Mouse (Mus musculus): ENCODE measurements at regions not wholly inside any gene's neighbourhood (a gene's known extent, or its start where the extent isn't known, plus 50 kb on each side); places are given as distances from the start of the nearest gene placed in this dataset.

DNA sequence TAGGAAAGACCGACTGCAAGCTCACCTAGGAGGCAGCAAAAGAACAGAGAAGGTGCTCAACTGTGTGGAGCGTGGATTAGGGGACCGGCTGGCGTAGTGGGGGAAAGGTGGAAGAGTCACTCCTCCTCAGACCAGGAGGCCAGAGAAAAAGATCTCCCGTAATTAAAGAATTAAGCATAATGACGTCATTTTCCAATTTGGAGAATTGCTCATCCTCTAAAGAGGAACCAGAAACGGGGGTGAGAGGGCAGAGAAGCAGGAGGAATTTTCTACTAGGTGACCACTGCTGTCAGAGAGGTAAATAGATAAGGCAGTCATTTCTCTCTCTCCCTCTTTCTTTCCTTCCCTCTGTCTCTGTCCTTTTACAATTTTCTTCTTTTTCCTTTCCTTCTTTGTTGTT, 71.2 kb upstream of the Caprin1 start:
- Histone ChIP-seq H3K4me1 (replicated peaks; ENCODE audit: control insufficient read depth, insufficient read depth, low read length) (no peaks in the 10 kb centered on the region), H3K27me3 (ENCODE audit: control insufficient read depth, insufficient read depth, low read depth, low read length) (no peaks in the 10 kb centered on the region), H3K4me2 (ENCODE audit: low read depth, low read length) (no peak overlapping the region), H3K36me3 (ENCODE audit: control insufficient read depth, insufficient read depth, low read length) (no peaks in the 10 kb centered on the region), H3K9me3 (ENCODE audit: control insufficient read depth, low read length) (no peaks in the 10 kb centered on the region), H3K27ac (ENCODE audit: low read length) (no peak overlapping the region), H3K4me3 (ENCODE audit: low read length) (no peak overlapping the region), H3K9ac (ENCODE audit: low read length) (no peak overlapping the region)
- WGBS, result 59% methylated on average over 7 of the region's 7 CpGs
- no peak for ATAC-seq (ENCODE audit: low read depth)

DNA sequence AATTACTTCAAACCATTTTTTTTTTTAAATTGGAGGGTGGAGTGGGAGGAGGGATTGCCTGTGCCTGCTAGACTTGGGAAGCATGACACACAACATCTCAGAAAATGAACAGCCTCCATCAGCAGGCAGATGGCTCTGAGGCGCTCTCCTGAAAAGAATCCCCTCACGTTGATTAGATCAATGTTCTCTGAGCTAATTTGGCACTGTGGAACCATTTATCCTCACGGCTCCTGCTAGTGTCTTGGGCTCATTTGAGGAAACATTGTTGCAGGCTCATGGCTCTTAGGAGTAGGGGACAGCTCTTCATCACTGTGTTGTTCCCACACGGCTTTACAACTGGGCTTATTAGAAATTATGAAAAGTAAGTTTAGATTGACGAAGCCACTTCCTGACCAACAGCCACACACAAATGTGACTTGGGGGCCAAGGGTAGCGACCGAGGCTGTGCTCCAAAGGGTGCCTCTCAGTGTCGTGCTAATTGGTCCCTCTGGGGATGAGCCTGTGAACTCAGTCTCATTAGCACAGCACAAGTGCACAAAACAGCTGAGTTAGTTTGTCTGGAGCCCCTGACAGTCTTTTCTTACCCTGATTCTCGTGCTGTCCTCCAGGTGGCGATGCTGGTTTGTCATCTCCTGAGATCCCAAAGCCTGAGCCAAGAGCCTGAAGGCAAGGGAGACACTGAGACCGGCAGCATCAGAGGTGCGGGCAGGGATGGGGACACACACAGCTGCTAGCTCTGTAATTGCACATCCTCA, 74.2 kb upstream of the Caprin1 start:
- peak; percentile 41 for ATAC-seq (ENCODE audit: low read depth)
- Histone ChIP-seq H3K4me1 (replicated peaks; ENCODE audit: control insufficient read depth, insufficient read depth, low read length) (no peaks in the 10 kb centered on the region), H3K9ac (ENCODE audit: low read length) (no peak overlapping the region), H3K27me3 (ENCODE audit: control insufficient read depth, insufficient read depth, low read depth, low read length) (no peaks in the 10 kb centered on the region), H3K4me3 (ENCODE audit: low read length) (no peak overlapping the region), H3K4me2 (ENCODE audit: low read depth, low read length) (no peak overlapping the region), H3K36me3 (ENCODE audit: control insufficient read depth, insufficient read depth, low read length) (no peaks in the 10 kb centered on the region), H3K9me3 (ENCODE audit: control insufficient read depth, low read length) (no peaks in the 10 kb centered on the region), H3K27ac (ENCODE audit: low read length) (no peak overlapping the region)
- 30% methylated on average over 12 of the region's 12 CpGs for WGBS

DNA sequence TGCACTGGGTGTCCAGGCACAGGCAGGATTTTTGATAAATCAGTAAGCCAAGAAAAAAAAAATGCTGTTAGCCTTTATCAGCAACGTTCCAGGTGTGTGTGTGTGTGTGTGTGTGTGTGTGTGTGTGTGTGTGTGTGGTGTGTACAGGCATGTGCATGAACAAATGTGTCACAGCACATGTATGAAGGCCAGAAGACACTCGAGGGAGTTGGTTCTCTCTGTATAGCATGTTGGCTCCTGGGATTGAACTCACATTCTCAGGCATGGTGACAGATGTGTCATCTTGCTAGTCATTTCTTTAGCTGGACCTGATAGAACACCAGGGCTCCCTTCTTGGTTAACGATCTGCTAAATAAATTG, 74.8 kb upstream of the Caprin1 start:
- no peak overlapping the region for H3K4me2 ChIP-seq (ENCODE audit: low read depth, low read length)
- no peak overlapping the region for H3K27ac ChIP-seq (ENCODE audit: low read length)
- no peaks in the 10 kb centered on the region for H3K4me1 ChIP-seq (replicated peaks; ENCODE audit: control insufficient read depth, insufficient read depth, low read length)
- no peak overlapping the region for H3K4me3 ChIP-seq (ENCODE audit: low read length)
- H3K27me3 ChIP-seq (ENCODE audit: control insufficient read depth, insufficient read depth, low read depth, low read length), result no peaks in the 10 kb centered on the region
- H3K9me3 ChIP-seq (ENCODE audit: control insufficient read depth, low read length), result no peaks in the 10 kb centered on the region
- H3K9ac ChIP-seq (ENCODE audit: low read length), result no peak overlapping the region
- no peak for ATAC-seq (ENCODE audit: low read depth)
- 59% methylated on average over 3 of the region's 3 CpGs for WGBS
- no peaks in the 10 kb centered on the region for H3K36me3 ChIP-seq (ENCODE audit: control insufficient read depth, insufficient read depth, low read length)

DNA sequence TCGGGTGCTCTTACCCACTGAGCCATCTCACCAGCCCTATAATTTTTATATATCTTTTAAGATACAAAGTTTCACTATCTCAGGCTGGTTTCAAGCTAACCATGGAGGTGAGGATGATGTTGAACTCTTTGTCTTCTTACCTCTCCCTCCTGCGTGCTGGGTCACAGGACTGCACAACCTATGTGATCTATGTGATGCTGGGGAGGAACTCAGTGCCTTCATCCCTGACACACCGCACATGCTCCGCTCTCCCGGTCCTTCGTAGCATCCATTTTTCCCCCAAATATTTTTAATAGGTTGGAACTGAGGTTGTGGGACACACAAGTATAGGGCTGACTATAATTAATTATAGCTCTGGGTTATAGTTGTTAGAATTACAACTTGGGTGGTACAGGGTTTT, 75.9 kb upstream of the Caprin1 start:
- Histone ChIP-seq H3K4me3 (ENCODE audit: low read length) (no peak overlapping the region), H3K9me3 (ENCODE audit: control insufficient read depth, low read length) (no peaks in the 10 kb centered on the region), H3K27me3 (ENCODE audit: control insufficient read depth, insufficient read depth, low read depth, low read length) (no peaks in the 10 kb centered on the region), H3K4me2 (ENCODE audit: low read depth, low read length) (no peak overlapping the region), H3K4me1 (replicated peaks; ENCODE audit: control insufficient read depth, insufficient read depth, low read length) (no peaks in the 10 kb centered on the region), H3K9ac (ENCODE audit: low read length) (no peak overlapping the region), H3K36me3 (ENCODE audit: control insufficient read depth, insufficient read depth, low read length) (no peaks in the 10 kb centered on the region), H3K27ac (ENCODE audit: low read length) (no peak overlapping the region)
- no peak for ATAC-seq (ENCODE audit: low read depth)
- 81% methylated on average over 6 of the region's 6 CpGs for WGBS

DNA sequence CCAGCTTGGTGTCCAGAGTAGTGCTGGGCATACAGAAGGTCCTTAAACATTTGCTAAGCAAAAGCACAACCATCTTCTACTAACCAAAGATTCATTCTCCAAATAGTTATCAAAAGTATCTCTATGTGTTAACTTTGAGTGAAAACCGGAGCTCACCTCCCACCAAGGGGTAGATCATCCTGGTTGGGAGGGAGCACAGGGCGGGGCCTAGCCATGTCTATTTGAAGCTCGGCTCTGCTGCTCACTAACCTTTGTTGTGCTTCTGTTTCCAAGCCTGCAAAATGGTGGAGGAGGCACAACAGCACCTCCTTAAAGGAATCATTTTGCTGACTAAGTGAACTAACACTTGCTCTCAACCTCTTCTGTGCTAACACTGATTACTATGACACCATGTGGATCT, 77.0 kb upstream of the Caprin1 start:
- 59% methylated on average over 3 of the region's 3 CpGs for WGBS
- Histone ChIP-seq H3K27ac (ENCODE audit: low read length) (no peak overlapping the region), H3K9ac (ENCODE audit: low read length) (no peak overlapping the region), H3K9me3 (ENCODE audit: control insufficient read depth, low read length) (no peaks in the 10 kb centered on the region), H3K36me3 (ENCODE audit: control insufficient read depth, insufficient read depth, low read length) (no peaks in the 10 kb centered on the region), H3K4me1 (replicated peaks; ENCODE audit: control insufficient read depth, insufficient read depth, low read length) (no peaks in the 10 kb centered on the region), H3K4me2 (ENCODE audit: low read depth, low read length) (no peak overlapping the region), H3K4me3 (ENCODE audit: low read length) (no peak overlapping the region), H3K27me3 (ENCODE audit: control insufficient read depth, insufficient read depth, low read depth, low read length) (no peaks in the 10 kb centered on the region)
- ATAC-seq (ENCODE audit: low read depth), result no peak

DNA sequence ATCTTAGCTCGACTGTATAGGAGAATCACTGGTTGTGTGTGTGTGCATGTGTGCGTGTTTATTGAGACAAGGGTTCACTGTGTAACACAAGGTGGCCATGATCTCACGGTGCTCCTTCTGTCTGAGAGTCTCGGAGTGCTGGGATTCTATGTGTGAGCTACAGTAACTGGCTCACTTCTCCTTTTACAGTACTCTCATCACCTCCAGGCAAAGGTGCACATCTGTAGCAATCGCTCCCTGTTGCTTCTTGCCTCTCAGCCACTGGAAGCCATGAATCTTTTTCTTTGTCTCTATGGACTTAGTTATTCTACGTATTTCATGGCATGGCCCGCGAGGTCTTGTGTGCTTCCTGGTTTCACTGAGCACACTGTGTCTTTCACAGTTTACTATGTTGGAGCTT, 78.3 kb upstream of the Caprin1 start:
- H3K9me3 ChIP-seq (ENCODE audit: control insufficient read depth, low read length), result no peaks in the 10 kb centered on the region
- H3K4me1 ChIP-seq (replicated peaks; ENCODE audit: control insufficient read depth, insufficient read depth, low read length), result no peaks in the 10 kb centered on the region
- 83% methylated on average over 8 of the region's 8 CpGs for WGBS
- no peaks in the 10 kb centered on the region for H3K27me3 ChIP-seq (ENCODE audit: control insufficient read depth, insufficient read depth, low read depth, low read length)
- no peak overlapping the region for H3K9ac ChIP-seq (ENCODE audit: low read length)
- H3K4me3 ChIP-seq (ENCODE audit: low read length), result no peak overlapping the region
- no peak overlapping the region for H3K27ac ChIP-seq (ENCODE audit: low read length)
- no peak for ATAC-seq (ENCODE audit: low read depth)
- no peaks in the 10 kb centered on the region for H3K36me3 ChIP-seq (ENCODE audit: control insufficient read depth, insufficient read depth, low read length)
- no peak overlapping the region for H3K4me2 ChIP-seq (ENCODE audit: low read depth, low read length)

DNA sequence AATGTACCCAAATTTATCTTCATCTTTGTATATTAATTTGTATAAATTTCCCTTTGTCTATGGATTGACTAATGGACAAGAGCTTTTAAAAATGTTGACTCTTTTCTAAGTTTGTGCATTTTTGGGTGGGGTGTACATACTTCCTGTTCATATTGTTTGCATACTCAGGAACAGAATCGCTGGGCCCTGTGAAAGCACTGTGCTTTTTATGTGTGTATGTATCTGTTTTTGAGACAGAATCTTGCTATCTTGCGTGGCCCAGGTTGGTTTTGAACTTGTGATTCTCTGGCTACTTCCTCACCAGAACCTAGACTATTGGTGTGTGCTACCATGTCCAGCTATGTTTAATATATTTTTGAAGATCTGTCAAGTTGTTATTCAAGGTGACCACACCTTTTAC, 78.8 kb upstream of the Caprin1 start:
- Histone ChIP-seq H3K27ac (ENCODE audit: low read length) (no peak overlapping the region), H3K4me2 (ENCODE audit: low read depth, low read length) (no peak overlapping the region), H3K27me3 (ENCODE audit: control insufficient read depth, insufficient read depth, low read depth, low read length) (no peaks in the 10 kb centered on the region), H3K9ac (ENCODE audit: low read length) (no peak overlapping the region), H3K4me3 (ENCODE audit: low read length) (no peak overlapping the region), H3K9me3 (ENCODE audit: control insufficient read depth, low read length) (no peaks in the 10 kb centered on the region), H3K36me3 (ENCODE audit: control insufficient read depth, insufficient read depth, low read length) (no peaks in the 10 kb centered on the region), H3K4me1 (replicated peaks; ENCODE audit: control insufficient read depth, insufficient read depth, low read length) (no peaks in the 10 kb centered on the region; the same call in 1 of the 2 replicates)
- 70% methylated on average over 2 of the region's 2 CpGs for WGBS
- no peak for ATAC-seq (ENCODE audit: low read depth)

DNA sequence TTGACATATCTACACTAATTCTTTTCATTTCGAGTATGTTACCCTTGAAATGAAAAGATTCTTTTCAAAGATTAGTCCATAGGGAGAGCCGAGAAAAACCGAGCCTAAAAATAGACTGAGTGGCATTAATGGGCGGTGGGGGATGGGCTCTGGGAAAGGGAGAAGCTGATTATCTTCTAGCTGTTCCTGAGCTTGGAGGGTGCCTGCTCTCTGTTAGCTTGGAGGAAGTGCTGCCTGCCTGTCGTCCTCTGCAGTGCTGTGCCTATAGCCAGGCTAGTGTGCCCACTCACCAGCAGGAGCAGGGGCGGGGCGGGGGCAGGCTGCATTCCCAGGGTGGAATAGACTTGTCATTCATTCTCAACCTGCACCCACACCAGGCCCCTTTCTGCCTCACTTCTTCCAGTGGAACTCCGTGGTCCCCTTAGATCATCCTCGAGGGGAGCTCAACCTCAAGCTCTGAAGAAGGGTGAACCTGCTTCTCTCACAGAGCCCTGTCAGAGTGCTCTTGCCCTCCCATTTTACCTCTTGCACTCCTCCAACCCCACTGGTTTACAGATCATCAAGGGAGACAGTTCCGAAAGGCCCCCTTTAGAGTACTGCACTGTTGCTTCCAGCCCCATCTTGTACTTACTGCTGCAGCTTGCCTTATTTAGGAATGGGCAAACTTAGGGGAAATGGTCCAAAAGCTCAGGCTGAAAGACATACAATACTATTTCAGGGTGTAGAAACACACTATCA, 76.6 kb upstream of the Lmo2 start:
- no peak overlapping the region for H3K4me2 ChIP-seq (ENCODE audit: low read depth, low read length)
- no peaks in the 10 kb centered on the region for H3K36me3 ChIP-seq (ENCODE audit: control insufficient read depth, insufficient read depth, low read length)
- 0 out of 2 replicates have a peak, but pooled peaks have one; percentile 31 for ATAC-seq (ENCODE audit: low read depth)
- H3K4me1 ChIP-seq (replicated peaks; ENCODE audit: control insufficient read depth, insufficient read depth, low read length), result no peaks in the 10 kb centered on the region; the same call in 1 of the 2 replicates
- no peak overlapping the region for H3K4me3 ChIP-seq (ENCODE audit: low read length)
- no peaks in the 10 kb centered on the region for H3K27me3 ChIP-seq (ENCODE audit: control insufficient read depth, insufficient read depth, low read depth, low read length)
- 25% methylated on average over 10 of the region's 10 CpGs for WGBS
- H3K9ac ChIP-seq (ENCODE audit: low read length), result no peak overlapping the region
- no peak overlapping the region for H3K27ac ChIP-seq (ENCODE audit: low read length)
- H3K9me3 ChIP-seq (ENCODE audit: control insufficient read depth, low read length), result no peaks in the 10 kb centered on the region

DNA sequence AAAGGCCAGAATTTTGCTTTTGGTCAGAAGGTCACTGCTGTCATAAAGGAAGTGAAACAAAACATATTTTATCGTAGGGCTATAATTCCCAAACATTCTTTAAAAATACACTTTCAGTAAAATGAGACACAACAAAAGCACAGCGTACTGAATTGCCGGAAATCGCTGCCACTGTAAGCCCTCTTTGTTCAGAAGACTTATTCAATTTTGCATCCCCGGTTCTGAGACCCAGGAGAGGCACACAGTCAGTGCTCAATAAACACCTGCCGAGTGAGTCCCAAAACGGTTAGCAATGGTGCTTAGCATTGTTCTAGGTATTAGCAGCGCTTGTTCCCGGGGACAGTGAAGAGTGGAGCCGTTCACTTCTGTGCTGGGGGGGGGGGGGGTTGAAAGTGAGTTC, 72.9 kb upstream of the Lmo2 start:
- H3K4me2 ChIP-seq (ENCODE audit: low read depth, low read length), result no peak overlapping the region
- no peaks in the 10 kb centered on the region for H3K36me3 ChIP-seq (ENCODE audit: control insufficient read depth, insufficient read depth, low read length)
- H3K4me1 ChIP-seq (replicated peaks; ENCODE audit: control insufficient read depth, insufficient read depth, low read length), result no peaks in the 10 kb centered on the region; the same call in 1 of the 2 replicates
- no peak for ATAC-seq (ENCODE audit: low read depth)
- no peaks in the 10 kb centered on the region for H3K27me3 ChIP-seq (ENCODE audit: control insufficient read depth, insufficient read depth, low read depth, low read length)
- no peak overlapping the region for H3K9ac ChIP-seq (ENCODE audit: low read length)
- H3K27ac ChIP-seq (ENCODE audit: low read length), result no peak overlapping the region
- WGBS, result 47% methylated on average over 10 of the region's 10 CpGs
- H3K4me3 ChIP-seq (ENCODE audit: low read length), result no peak overlapping the region
- H3K9me3 ChIP-seq (ENCODE audit: control insufficient read depth, low read length), result no peaks in the 10 kb centered on the region

Measured in lung, embryonic 16.5 days (tissue).